Mouse (Mus musculus): ENCODE data around the gene Robo1. TPM values are rescaled to one million over a fixed set of nuclear protein-coding genes. Genes with fewer than 3 reads are reported as not detected.

The Robo1 gene
- total RNA-seq, 4 experiments from 2014 or later: 0.76 to 1.6 (median 1.1) TPM

DNA sequence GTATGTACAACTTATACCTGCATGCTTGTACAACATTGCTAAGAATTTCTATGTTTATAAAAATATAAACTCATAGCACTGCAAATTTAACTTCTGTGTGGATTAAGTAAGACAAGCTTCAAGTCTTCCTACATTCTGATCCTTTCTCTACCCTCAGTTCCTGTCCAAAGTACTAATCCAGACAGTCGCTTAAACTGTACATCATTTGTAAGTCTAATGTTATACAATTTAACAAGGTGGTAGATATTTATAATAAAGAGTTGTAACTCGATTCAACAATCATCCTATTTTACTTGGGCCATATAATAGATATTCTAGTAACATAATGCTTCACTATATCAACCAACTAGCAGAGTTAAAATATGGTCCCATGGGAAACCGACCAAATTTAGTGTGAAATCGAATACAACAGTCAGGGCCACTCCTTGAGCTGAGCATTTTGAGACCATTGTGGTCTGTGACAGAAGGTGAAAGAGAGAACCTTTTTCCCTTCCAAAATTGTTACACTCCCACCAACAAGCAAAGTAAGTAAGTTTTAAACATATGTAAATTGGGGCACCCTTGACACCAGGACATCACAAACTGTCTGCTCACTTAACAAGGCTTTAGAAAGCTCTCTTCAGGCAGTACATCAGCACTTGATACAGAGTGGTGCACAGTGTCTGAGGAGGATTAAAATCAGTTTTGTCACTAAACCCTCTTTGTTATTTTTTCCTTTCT, 295.5 kb downstream of the Robo1 start:
- DNase-seq (ENCODE audit: low spot score in 2 of 2): no peak

DNA sequence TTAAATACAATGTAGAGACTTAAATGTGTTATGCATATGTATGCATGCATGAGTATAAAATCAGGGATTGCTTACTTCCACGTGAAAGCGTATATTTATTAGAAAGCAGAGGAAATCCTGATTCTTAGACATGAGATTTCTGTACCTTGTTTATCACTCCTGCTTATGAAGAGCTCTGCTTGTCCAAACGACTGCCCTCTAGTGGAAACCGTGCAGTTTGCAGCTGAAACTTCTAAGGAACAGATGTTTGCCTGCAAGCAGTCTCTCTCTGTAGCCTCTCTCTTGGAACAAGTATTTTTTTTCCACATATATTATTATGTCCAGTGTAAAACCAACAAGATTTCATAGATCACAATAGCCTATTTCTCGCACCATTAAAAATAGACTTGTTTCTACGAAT, 297.0 kb downstream of the Robo1 start:
- no peak for DNase-seq (ENCODE audit: low spot score in 2 of 2)

DNA sequence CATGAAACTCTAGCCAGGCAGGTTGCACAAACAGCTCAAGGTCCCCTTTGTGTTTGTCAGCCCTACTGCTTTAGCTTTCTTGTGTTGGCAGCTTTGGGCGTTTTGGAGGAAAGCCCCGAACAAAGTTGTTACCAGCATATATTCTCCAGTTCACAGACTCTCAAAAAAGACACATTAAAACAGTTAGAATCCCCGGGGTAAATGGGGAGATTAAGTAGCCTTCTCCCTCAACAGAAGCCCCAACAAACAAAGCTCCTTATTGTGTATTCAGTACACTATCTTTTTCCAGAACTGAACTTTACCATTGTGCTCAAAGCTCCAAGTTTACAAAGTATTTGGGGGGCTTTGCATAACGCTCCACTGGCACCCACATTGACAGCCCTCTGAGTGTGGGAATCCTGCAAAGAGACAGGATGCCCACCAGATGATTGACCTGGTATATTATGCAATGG, 302.6 kb downstream of the Robo1 start:
- DNase-seq (ENCODE audit: low spot score in 2 of 2): no peak

DNA sequence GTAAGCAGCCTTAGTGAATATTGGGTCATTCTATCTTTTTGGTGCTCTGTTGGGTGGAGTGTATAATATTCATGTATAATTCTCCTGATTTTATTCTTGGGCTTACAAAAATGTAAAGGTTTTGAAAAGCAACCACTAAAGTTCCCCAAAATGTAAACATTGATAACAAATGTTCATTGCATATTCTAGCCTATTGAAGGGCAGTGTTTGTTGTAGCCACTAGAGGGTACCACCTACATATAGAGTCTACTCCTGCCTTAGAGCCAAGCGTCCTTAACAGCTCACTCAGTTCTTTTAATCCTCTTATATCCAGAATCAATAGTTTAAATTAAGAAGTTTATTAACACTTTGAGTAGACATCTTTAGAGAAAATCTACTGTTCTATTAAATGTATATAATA, 306.8 kb downstream of the Robo1 start:
- DNase-seq (ENCODE audit: low spot score in 2 of 2): no peak

DNA sequence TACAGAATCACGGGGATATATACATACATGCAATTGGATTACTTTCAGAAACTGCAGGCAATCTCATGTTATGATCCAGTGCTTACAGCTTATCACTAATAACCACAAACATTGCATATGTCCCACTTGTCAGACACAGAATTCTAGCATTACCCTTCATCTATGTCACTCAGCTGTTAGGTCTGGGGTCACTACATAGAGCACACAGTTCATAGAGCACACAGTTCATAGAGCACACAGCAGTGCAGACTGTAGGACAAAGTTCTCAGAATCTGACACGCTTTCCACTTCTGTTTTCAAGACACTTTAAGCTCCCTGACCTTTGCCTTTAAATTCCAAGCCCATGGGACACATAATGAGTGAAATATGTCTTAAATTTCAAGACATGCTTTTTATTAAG, 307.3 kb downstream of the Robo1 start:
- no peak for DNase-seq (ENCODE audit: low spot score in 2 of 2)

DNA sequence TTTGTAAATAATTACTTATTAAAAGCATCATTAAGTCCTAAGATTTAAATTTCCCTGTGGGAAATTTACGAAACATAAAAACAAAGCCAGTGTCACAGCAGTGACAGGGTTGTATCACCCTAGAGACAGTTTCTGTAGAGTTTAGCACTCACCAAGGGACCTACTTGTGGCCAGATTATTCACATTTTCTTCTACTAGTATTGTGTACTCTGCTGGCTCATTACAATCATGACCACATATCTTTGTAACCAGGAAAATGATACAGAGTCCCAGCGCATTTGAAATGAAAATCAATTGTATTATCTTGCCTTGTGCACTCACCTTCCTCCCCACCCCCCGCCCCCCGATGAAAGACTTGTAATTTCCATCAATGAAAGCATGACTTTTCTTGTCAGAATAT, 314.3 kb downstream of the Robo1 start:
- DNase-seq (ENCODE audit: low spot score in 2 of 2): no peak

DNA sequence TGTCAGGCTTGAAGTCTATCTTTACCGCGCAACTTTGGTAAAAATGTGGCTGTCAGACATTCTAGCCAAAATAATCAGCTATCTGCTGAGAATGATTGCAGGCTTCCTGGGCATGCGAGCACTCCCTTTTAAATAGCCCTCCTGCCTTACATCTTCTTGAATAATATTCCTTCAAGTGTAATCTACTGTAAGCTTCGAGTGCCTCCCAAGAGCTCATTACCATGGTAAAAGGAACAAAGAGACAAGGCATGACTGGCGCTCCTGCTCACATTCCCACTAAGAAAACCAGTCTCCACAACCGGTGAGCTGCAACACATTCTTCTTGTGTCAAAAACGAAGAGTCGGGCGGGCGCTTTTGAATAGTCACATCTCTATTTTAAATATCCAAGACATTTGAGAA, 314.8 kb downstream of the Robo1 start:
- DNase-seq (ENCODE audit: low spot score in 2 of 2): no peak

DNA sequence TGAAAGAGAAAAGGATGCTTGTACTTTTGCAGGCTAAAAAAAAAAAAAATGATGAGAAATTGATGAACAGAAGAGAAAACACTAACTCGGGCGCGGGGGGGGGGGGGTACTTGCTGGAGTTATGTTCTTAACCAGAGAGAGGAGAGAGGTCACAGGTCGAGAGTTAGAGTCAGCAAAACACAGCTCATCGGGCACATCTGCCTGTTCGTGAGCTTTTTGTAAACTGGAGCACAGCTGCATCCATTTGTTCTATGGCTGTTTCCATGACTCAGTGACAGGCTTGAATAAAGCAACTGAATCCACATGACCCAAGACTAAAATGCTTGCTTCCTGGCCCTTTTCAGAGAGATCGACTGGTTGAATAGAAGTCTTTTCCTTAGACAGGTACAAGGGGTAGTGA, 325.7 kb downstream of the Robo1 start:
- no peak for DNase-seq (ENCODE audit: low spot score in 2 of 2)

DNA sequence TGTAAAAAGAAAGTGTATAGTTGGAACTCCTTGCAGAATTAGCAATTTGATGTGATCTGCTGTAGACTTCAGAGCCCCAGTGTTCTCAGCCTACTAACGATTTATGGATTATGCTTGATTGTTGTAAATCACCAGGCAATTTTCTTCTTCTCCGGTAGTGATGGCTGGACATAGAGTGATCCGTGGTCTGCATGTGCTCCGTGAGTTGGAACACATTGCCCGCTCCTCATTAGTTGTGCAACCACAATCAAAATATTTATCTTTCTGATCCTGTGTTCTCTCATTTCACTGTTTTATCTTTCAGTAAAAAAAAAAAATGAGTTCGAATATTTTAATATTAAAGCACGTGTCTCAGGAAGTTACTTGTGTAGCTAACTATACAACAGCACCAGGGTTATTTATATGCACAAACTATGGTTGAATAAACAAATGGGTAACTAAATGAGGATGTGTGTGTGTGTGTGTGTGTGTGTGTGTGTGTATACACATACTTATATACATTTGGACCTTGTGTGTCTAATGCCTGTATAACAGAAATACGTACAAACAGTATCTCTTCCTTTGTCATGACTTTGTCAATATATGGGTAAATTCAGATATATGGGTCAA, 331.3 kb downstream of the Robo1 start:
- no peak for DNase-seq (ENCODE audit: low spot score in 2 of 2)

DNA sequence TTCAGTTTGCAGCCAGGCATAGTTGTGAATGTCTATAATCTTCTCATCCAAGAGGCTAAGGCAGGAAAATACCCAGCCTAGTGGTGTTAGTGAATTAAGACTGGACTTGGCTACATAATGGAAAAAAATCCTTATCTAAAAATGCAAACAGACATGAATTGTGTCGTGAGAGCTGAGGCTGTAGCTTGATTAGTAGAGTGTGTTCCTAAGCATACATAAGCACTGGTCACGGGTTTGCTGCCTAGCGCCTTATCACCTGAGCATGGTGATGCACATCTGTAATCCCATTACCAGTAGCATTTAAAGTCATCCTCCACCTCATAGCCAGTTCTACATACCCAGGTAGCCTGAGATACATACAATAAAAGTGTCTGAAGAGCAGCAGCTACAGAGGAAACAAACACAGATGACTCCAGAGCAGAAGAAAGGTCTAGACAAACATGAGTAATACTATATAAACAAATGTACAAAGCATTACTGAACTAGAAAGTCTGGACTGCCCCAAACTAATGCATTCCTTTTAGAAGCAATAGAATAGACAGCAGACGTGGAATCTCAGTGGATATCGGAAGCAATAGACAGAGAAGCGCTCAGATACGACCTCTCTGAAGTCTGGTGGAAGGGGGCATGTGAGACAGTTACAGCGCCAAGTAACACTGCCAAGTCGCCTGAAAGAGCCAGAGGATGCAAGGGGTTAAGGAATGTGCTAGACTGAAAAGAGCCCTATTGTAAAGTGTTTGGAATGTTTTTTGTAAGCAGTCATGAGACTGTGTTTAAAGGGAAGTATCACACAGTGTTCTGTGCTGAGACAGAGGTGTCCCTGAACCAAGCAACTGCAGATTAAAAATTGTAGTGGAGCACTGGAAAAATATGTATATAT, 333.1 kb downstream of the Robo1 start:
- DNase-seq (ENCODE audit: low spot score in 2 of 2): no peak

DNA sequence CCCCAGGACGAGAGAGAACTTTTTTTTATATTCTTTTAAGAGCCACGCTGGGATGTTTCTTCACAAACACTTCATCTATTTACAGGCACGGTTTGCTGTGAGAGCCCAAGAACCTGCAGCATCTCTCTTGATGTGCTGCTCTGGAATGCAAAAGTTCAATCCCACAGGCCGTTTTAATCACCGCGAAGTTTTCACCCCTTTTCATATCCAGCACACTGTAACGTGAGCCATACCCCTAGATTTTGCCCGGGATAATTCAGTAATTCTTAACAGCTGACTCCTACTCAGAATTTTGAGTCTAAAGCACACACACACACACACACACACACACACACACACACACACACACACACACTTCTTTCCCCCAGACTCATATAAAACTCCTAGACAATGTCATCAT, 337.8 kb downstream of the Robo1 start:
- DNase-seq (ENCODE audit: low spot score in 2 of 2): no peak

DNA sequence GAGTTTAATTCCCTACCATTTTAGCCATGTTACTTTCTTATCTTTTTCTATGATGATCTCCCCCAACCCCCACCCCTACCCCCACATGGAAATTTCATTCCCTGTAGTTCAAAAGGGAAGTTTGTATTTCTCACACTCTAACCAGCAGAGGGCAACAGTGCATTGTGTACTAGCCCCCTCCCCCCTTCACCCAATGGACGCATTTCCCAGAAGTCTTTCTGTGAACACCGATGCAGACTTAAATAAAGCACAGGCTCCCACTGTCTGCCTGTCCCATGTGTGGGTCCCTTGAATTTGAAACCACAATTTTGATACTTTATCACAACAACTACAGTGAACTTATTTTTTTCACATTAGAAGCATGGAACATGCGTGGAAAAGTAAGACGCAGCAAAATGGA, 341.2 kb downstream of the Robo1 start:
- DNase-seq (ENCODE audit: low spot score in 2 of 2): no peak

DNA sequence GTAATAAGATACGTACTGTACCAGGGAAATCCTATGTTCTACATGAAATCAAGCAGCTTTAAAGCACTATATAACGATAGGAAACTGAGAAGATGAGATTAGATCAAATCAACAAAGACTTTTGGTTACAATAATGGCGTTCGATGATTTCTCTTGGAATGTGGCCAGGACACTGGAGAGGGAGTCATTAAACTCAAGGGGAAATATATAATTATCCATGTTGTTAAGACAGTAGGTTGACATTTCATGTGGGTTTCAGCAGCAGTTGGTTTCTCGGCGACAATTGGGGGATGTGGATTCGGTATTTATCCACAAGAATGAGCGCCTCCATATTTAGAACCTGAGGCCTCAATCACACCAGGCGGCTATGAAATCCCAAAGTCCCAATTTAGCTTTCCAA, 347.3 kb downstream of the Robo1 start:
- DNase-seq (ENCODE audit: low spot score in 2 of 2): no peak

DNA sequence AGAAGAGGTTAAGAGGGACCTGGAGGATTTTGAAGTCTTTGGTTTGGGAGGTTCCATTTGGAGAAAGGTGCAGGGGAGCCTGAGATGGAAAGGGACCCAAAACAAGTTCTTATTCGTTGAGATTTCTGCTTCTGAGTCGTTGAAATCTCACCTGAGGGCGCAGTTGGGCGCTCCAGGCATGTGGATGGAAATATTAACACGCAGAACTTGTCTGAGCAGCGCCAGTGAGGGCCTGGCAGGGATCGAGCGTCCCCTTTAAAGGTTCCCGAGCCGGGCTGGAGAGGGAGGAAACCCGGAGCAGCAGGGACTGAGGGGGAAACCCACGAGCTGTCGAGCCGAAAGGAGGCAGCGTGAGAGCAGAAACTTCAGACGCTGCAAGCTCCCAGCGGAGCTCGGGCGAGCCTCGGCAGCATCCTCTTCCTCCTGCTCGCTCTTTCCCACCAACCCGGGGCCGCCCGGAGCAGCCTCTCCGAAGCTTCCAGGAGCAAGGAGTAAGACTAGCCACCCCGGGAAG, 354.8 kb downstream of the Robo1 start:
- peak; percentile 9 to 15 for DNase-seq (ENCODE audit: low spot score in 2 of 2)

DNA sequence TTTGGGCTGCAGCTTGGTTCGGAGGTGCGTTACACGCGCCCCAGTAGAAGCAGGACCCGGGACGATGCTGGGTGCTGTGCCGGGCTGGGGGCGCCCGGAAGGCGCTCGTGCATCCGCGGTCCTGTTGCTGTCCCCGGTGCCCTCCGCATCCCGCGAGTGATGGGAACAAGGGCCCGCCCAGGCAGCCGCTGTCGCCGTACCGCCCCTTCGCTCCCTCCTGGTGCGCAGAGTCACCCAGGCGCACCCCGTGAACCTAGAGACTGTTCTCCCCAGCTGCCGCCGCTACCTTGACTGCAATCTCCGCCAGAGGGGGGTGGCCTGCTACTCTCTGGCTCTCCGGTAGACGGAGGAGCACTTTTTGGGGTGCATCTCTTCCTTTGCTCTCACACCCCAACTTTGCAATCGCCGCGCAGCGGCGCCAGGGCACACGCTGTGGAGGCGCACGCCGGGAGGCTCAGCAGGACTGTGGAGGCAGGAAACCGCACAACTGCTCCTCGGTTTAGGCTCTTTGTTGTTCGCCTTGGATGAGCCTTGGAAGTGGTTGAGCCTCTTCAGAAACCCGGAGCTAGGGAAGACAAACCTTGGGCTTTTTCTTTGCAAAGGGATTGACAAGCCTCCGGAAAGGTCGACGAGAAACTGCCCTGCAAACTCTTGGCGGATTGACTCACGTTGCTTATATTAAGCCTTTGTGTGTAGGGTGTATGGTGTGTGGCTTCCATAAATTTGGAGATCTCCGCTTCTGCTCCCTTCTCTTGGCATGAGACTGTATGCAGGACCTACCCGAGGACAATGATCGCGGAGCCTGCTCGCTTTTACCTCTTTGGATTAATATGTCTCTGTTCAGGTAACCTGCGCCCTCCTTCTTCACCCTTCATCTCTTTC, 355.5 kb downstream of the Robo1 start:
- DNase-seq (ENCODE audit: low spot score in 2 of 2): no peak

DNA sequence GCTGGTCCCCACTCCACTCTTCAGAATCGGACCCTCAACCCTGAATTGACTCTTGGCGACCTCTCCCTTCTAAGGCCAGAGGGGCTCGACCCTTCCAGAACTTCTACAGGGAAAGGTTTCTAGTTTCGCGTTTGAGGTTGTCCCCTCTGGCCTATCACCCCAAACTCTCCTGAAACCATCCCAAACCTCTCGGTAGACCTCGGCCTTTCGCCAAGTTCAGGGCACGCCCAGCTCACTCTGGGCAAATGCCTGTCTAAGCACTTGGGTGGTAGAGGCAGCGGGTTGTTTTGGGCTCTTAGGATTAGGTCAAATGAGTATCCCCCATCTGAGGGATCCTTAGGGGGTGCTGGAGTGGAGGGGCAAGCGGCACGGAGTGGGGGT, 356.1 kb downstream of the Robo1 start:
- DNase-seq (ENCODE audit: low spot score in 2 of 2): no peak

DNA sequence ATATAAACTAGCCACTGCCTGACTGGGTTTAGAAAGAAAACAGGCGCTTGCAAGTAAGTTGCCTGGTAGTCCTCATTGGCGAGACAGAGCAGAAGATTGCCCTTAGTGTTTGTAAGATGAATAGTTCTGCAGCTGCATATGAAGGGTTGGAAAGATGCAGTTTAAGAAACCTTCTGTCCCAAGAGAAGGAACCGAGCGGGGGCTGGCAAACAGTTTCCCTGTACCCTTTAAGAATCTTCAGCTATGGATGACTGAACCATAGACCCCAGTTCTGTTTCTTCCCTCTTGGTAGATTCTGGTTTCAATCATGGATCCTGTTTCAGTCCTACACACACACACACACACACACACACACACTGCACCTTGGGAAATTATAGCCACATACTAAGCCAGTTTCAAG, 356.7 kb downstream of the Robo1 start:
- no peak for DNase-seq (ENCODE audit: low spot score in 2 of 2)

DNA sequence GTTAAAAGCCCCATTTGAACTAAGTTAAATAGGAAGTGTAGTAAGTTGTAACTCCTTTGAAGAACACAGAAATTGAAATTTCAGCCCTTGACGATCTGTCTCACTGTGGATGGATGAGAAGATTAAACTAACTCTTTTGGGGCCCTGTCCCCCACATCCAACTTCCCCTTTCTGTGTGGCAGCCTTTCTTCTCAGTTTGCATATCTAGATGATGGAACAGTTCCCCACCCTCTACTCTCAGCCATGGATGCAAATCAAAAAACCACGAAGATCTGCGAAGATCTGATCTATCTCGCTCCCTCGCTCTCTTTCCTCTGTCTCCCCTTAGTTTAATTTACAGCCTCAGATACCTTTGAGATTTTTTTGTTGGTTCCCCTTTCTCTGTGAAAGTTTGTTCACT, 357.3 kb downstream of the Robo1 start:
- DNase-seq (ENCODE audit: low spot score in 2 of 2): no peak

DNA sequence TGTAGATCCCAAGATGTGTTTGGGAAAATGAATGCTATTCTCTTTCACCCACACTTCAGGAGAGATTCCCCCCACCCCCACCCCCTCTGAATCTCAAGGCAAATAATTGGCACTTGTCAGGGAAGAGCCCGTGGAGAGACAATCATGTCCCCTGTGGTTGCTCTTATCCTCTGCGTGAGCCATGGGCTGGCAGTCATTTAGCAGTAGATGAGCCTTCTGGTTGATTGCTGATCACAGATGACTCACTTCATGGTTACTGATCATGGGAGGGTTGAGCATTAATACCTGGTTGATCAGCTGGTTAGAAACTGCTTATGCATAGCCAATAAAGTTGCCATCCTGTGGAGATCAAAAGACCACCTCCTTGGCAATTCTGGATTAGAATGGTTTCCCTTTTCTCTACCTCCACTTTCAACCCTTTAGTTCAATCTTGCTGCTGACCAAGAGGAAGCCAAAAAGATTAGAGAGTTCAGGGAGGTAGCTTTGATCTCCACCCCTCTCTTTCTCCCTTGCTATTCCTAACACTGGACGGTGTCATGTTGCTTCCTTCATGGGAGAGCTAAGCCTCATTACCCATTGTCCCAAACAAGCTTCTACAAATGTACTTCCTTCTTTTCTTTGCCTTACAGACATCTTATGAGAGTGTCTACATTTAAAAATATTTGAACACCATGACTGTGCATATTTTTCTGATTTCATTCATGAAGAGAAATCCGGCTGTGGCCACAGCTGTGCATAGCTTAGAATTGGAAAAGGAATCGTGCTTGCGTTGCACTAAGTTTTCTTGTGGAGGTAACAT, 362.3 kb downstream of the Robo1 start:
- no peak for DNase-seq (ENCODE audit: low spot score in 2 of 2)

DNA sequence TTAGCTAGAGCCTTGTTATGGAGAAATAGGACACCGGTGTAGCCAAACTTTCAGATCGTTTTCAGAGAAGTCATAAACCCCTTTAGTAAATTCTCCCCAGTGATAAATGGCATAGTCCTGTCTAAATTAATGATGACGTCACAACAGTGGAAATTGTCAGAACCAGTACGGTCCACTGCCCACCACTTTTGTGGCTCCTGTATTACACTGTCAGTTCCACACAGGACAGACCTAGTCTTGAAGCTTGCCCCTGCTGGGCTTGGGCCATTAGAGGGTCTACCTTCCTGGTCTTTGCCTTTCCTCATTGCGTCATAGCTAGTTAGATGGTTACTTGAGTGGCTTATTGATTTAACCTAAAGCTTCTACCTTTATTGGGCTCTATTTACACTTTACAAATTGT, 369.1 kb downstream of the Robo1 start:
- no peak for DNase-seq (ENCODE audit: low spot score in 2 of 2)

All from gastrocnemius, adult 8-10 months (tissue).